In genomic region chr1:192085218-192085617, GRCm38 (mm10) we compare ENCODE assay signal across 21 mouse cellular contexts. TPM values are rescaled to one million over a fixed set of nuclear protein-coding genes. Genes with fewer than 3 reads are reported as not detected.
DNase-seq lines count a peak whose midpoint lies in the region; ATAC-seq lines count a peak whose summit lies in the region.
"Had no signal": no experiment of that assay in that cellular context is flagged by ENCODE, and none has a peak within 500 bp of the region (broad histone marks: within the 10 kb centered on the region; RNA-seq: fewer than 3 reads in every experiment).

No protein-coding gene starts in this region.

- H3K27me3 ChIP-seq in limb, embryonic 12.5 days: peaks cover 4% of the 10 kb centered on the region
- peaks cover 14% of the 10 kb centered on the region for H3K27me3 ChIP-seq in limb, embryonic 10.5 days (ENCODE audit: low read depth, poor library complexity, severe bottlenecking)
- H3K27me3 ChIP-seq in megakaryocyte, embryonic 14.5 days (replicated peaks): no peaks in the 10 kb centered on the region
- H3K27me3 ChIP-seq: embryonic facial prominence, embryonic 13.5 days; embryonic facial prominence, embryonic 15.5 days had no signal

- H3K27ac ChIP-seq in limb, embryonic 12.5 days: no peak overlapping the region
- H3K27ac ChIP-seq in limb, embryonic 10.5 days: no peak overlapping the region
- H3K27ac ChIP-seq: embryonic facial prominence, embryonic 13.5 days; embryonic facial prominence, embryonic 15.5 days; forebrain, embryonic 10.5 days; forebrain, embryonic 12.5 days had no signal

- no peak overlapping the region for H3K4me2 ChIP-seq in limb, embryonic 12.5 days
- H3K4me2 ChIP-seq: embryonic facial prominence, embryonic 13.5 days; embryonic facial prominence, embryonic 15.5 days; forebrain, embryonic 12.5 days had no signal

- DNase-seq in limb, embryonic 10.5 days (ENCODE audit: low spot score): no peak
- DNase-seq: adrenal gland, adult 2 months; adrenal gland, postnatal 10 days; adrenal gland, postnatal 25 days; cerebellum, adult 11 months; cerebellum, adult 18-20 months; cerebellum, adult 8-10 months; cerebellum, adult 9-11 months; cerebellum, postnatal 14 days; cerebellum, postnatal 36 days; embryo, embryonic 11 days had no signal

- ATAC-seq in limb, embryonic 12.5 days (ENCODE audit: insufficient number of reproducible peaks, insufficient read depth, low FRiP score, low TSS enrichment, low read depth): no peak
- no peak for ATAC-seq in megakaryocyte, adult 5-6 weeks (ENCODE audit: poor library complexity, severe bottlenecking)
- ATAC-seq: forebrain, embryonic 14.5 days; forebrain, embryonic 16.5 days had no signal

- peak overlapping the region; percentile 4; the same call in 1 of the 2 replicates for H3K9ac ChIP-seq in limb, embryonic 12.5 days (replicated peaks)
- H3K9ac ChIP-seq: embryonic facial prominence, embryonic 13.5 days; embryonic facial prominence, embryonic 15.5 days; forebrain, embryonic 12.5 days had no signal

- H3K36me3 ChIP-seq in limb, embryonic 12.5 days: no peaks in the 10 kb centered on the region
- 0 out of 2 replicates have a peak, but pooled peaks cover 6% of the 10 kb centered on the region for H3K36me3 ChIP-seq in limb, embryonic 10.5 days
- H3K36me3 ChIP-seq in megakaryocyte, embryonic 14.5 days (replicated peaks; ENCODE audit: low read length): peaks cover 90% of the 10 kb centered on the region
- H3K36me3 ChIP-seq: embryonic facial prominence, embryonic 15.5 days; forebrain, embryonic 10.5 days; forebrain, embryonic 12.5 days had no signal

- H3K4me3 ChIP-seq in limb, embryonic 12.5 days (replicated peaks): no peak overlapping the region
- H3K4me3 ChIP-seq in limb, embryonic 10.5 days: no peak overlapping the region
- H3K4me3 ChIP-seq in megakaryocyte, embryonic 14.5 days (replicated peaks): peak overlapping the region; percentile 15
- H3K4me3 ChIP-seq: embryonic facial prominence, embryonic 13.5 days; embryonic facial prominence, embryonic 15.5 days; erythroblast, embryonic 14.5 days; forebrain, embryonic 10.5 days; forebrain, embryonic 12.5 days had no signal

- WGBS in limb, embryonic 12.5 days: 94% methylated on average over 10 of the region's 10 CpGs
- WGBS in limb, embryonic 10.5 days: 91% methylated on average over 10 of the region's 10 CpGs

- H3K9me3 ChIP-seq in limb, embryonic 12.5 days: peaks cover 12% of the 10 kb centered on the region; the same call in 1 of the 2 replicates
- 0 out of 2 replicates have a peak, but pooled peaks cover 2% of the 10 kb centered on the region for H3K9me3 ChIP-seq in limb, embryonic 10.5 days (replicated peaks)
- H3K9me3 ChIP-seq in megakaryocyte, embryonic 14.5 days: peaks cover 19% of the 10 kb centered on the region
- H3K9me3 ChIP-seq: embryonic facial prominence, embryonic 15.5 days; forebrain, embryonic 12.5 days had no signal

- H3K4me1 ChIP-seq in limb, embryonic 12.5 days (replicated peaks): peaks cover 13% of the 10 kb centered on the region
- peaks cover 3% of the 10 kb centered on the region; the same call in 1 of the 2 replicates for H3K4me1 ChIP-seq in limb, embryonic 10.5 days
- H3K4me1 ChIP-seq in megakaryocyte, embryonic 14.5 days: peaks cover 71% of the 10 kb centered on the region
- H3K4me1 ChIP-seq: forebrain, embryonic 12.5 days had no signal

RNA-seq across cellular contexts. Expression of gene Traf5, which starts 7.1 kb away (rescaled TPM):
- polyA plus RNA-seq in limb, embryonic 12.5 days (2016; fragmentation: Nextera tagmentation; extraction: Ambion mirVana): 11.1 and 12.8 TPM in 2 replicates
- polyA plus RNA-seq in limb, embryonic 10.5 days (2016; fragmentation: Nextera tagmentation; extraction: Ambion mirVana): 4.3 and 6.6 TPM in 2 replicates
- polyA plus RNA-seq in megakaryocyte, embryonic 14.5 days (2012; ENCODE audit: insufficient read depth, low replicate concordance): 3.8 and 8.2 TPM in 2 replicates
- 26.7 and 33.1 TPM in 2 replicates for total RNA-seq in megakaryocyte, adult 5-6 weeks (2015)
- 15.8 and 18.9 TPM in 2 replicates for total RNA-seq in megakaryocyte, adult 5-6 weeks (2017)

RNA-seq across cellular contexts. Expression of gene Rcor3, which starts 52.6 kb away (rescaled TPM):
- polyA plus RNA-seq in limb, embryonic 12.5 days (2016; fragmentation: Nextera tagmentation; extraction: Ambion mirVana): 24.3 and 25.1 TPM in 2 replicates
- polyA plus RNA-seq in limb, embryonic 10.5 days (2016; fragmentation: Nextera tagmentation; extraction: Ambion mirVana): 14.3 and 18.8 TPM in 2 replicates
- polyA plus RNA-seq in megakaryocyte, embryonic 14.5 days (2012; ENCODE audit: insufficient read depth, low replicate concordance): 6.0 and 15.6 TPM in 2 replicates
- 22.4 and 25.1 TPM in 2 replicates for total RNA-seq in megakaryocyte, adult 5-6 weeks (2015)
- 15.7 and 18.3 TPM in 2 replicates for total RNA-seq in megakaryocyte, adult 5-6 weeks (2017)
